Mouse (Mus musculus) lung, postnatal 0 days (tissue): Measurements from ENCODE around the gene Gpatch8. TPM values are rescaled to one million over a fixed set of nuclear protein-coding genes. Genes with fewer than 3 reads are reported as not detected.

Experiments
- ATAC-seq: fragments of 200-750 bp; cut with Nextera tagmentation; 2 replicates; pipeline ENCODE4 v1.8.0; 2017; ENCODE audit warnings: moderate library complexity
- DNase-seq: peaks from one replicate; pipeline ENCODE4 v3.0.0-alpha.2; 2016; ENCODE audit warnings: low spot score
- H3K27ac ChIP-seq: fragments of 300-500 bp; sonication (generic); 2 replicates; pipeline ENCODE4 v1.5.1; 2014; ENCODE audit warnings: antibody characterized with exemption, mild to moderate bottlenecking, low read length, mixed read lengths
- H3K27me3 ChIP-seq: fragments of 300-500 bp; sonication (generic); replicated peaks from 2 replicates; pipeline ENCODE4 v1.6.1; 2014; ENCODE audit warnings: low read length, mixed read lengths; ENCODE audit not compliant: insufficient read depth
- H3K36me3 ChIP-seq: fragments of 300-500 bp; sonication (generic); 2 replicates; pipeline ENCODE4 v1.6.1; 2014; ENCODE audit warnings: low read length, mixed read lengths; ENCODE audit not compliant: insufficient read depth
- H3K4me1 ChIP-seq: fragments of 300-500 bp; sonication (generic); 2 replicates; pipeline ENCODE4 v1.6.1; 2014; ENCODE audit warnings: antibody characterized with exemption, low read depth, low read length, mixed read lengths; ENCODE audit not compliant: insufficient read depth
- H3K4me2 ChIP-seq: fragments of 300-500 bp; sonication (generic); replicated peaks from 2 replicates; pipeline ENCODE4 v1.6.1; 2014; ENCODE audit warnings: low read depth, mild to moderate bottlenecking, low read length, moderate library complexity, mixed read lengths
- H3K4me3 ChIP-seq: fragments of 300-500 bp; sonication (generic); 2 replicates; pipeline ENCODE4 v1.5.1; 2014; ENCODE audit warnings: low read depth, low read length
- H3K9ac ChIP-seq: fragments of 300-500 bp; sonication (generic); replicated peaks from 2 replicates; pipeline ENCODE4 v1.6.1; 2014; ENCODE audit warnings: low read depth, mild to moderate bottlenecking
- H3K9me3 ChIP-seq: fragments of 300-500 bp; sonication (generic); 2 replicates; pipeline ENCODE4 v1.6.1; 2016; ENCODE audit warnings: low read length, mixed read lengths
- CTCF ChIP-seq: IDR thresholded peaks from 2 replicates; pipeline ENCODE4 v1.5.1; 2016; ENCODE audit warnings: antibody characterized with exemption, mild to moderate bottlenecking
- EP300 ChIP-seq: IDR thresholded peaks from 2 replicates; pipeline ENCODE4 v1.6.1; 2016; ENCODE audit warnings: antibody characterized with exemption, mild to moderate bottlenecking, control low read depth
- WGBS: fragments of 180-500 bp; shearing (Covaris S2); extraction: QIAGEN DNeasy Blood & Tissue Kit; methylation state at CpG from one replicate; pipeline ENCODE4 v1.1.7; 2014; 5-methylcytosine and 5-hydroxymethylcytosine counted together
- polyA plus RNA-seq: library from polyadenylated mRNA; unstranded; fragments of >200 nt; fragmentation: Nextera tagmentation; extraction: Ambion mirVana; gene quantifications from 2 replicates; pipeline ENCODE4 v1.2.1, GENCODE M21; 2015

Gpatch8 gene
- polyA plus RNA-seq, 1 experiment from 2014 or later = 25.3 TPM

DNA sequence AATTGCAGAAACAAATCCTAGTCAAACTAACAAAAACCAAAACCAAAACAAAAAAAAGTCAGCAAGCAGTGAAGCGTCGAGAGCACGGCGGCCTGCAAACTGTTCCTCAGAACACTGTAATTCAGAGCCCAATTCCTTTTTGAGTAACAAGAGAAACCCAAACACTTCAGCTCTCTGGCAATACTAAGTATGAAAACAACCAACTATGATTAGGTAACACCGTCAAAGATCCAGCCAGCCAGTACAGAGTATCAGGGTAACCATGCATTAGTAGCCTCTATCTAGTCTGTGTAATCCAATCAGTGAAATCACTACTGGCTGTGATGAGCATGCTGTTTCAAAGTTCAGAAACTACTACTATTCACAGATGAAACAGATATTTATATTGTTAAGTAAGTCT, 60.5 kb downstream of the Gpatch8 start:
- DNase-seq = peak; percentile 74
- 0 out of 2 replicates have a peak overlapping the region, but pooled peaks have one; percentile 3 for H3K4me2 ChIP-seq
- 48% methylated on average over 5 of the region's 5 CpGs for WGBS

DNA sequence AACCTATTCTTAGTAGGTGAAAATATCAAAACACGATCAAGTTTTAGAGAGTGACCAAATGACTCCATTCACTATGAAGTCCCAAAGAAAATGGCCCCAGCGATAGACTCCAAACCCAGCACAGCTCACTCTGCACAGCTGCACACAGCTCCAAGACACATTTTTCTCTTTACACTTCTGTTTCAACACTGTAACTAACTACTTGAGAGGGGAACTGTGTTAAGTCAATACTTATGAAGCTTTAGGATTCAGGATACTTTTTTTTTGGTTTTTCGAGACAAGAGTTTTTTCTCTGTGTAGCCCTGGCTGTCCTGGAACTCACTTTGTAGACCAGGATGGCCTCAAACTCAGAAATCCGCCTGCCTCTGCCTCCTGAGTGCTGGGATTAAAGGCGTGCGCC, 61.1 kb downstream of the Gpatch8 start:
- WGBS = 88% methylated on average over 6 of the region's 6 CpGs
- no peak overlapping the region for H3K9ac ChIP-seq
- ATAC-seq = peak; percentile 52
- H3K27me3 ChIP-seq = no peaks in the 10 kb centered on the region
- no peaks in the 10 kb centered on the region for H3K9me3 ChIP-seq
- TF ChIP-seq CTCF (no peak), EP300 (no peak)
- H3K4me2 ChIP-seq = no peak overlapping the region
- H3K36me3 ChIP-seq = peaks cover 8% of the 10 kb centered on the region; the same call in 1 of the 2 replicates
- peak overlapping the region; percentile 20 for H3K27ac ChIP-seq
- no peaks in the 10 kb centered on the region for H3K4me1 ChIP-seq
- H3K4me3 ChIP-seq = no peak overlapping the region
- peak; percentile 51 for DNase-seq

More for the DNA sequence above, 60.5 kb downstream of the Gpatch8 start:
- Histone ChIP-seq H3K4me1 (no peaks in the 10 kb centered on the region), H3K9me3 (no peaks in the 10 kb centered on the region), H3K27me3 (no peaks in the 10 kb centered on the region), H3K4me3 (no peak overlapping the region), H3K27ac (peak overlapping the region; percentile 20), H3K36me3 (peaks cover 8% of the 10 kb centered on the region; the same call in 1 of the 2 replicates), H3K9ac (no peak overlapping the region)
- TF ChIP-seq EP300 = no peak
- peak; percentile 73 for ATAC-seq

DNA sequence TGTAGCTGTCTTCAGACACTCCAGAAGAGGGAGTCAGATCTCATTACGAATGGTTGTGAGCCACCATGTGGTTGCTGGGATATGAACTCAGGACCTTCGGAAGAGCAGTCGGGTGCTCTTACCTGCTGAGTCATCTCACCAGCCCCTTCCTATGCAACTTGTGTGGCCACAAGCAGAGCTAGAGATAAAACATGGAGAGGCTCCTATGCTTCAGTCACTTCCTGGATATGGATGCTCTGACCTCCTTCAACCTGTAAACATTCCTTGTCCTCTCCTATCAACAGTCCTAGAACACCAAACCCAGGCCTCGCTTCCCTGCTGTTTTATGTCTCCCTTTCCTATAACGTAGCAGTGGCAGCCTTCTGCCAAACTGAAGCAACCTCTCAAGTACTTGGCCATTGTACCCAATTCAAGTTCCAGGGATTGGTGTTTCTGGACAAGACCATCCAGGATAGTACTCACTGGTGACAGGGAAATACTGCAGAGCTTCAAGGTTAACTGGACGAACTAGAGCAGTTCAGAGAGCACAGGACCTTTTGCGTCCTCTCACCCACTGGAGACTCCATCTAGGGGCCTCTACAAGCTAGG, 62.0 kb downstream of the Gpatch8 start:
- H3K9ac ChIP-seq = no peak overlapping the region
- peaks cover 8% of the 10 kb centered on the region; the same call in 1 of the 2 replicates for H3K36me3 ChIP-seq
- ATAC-seq (no peak), DNase-seq (no peak)
- WGBS = 83% methylated on average over 7 of the region's 7 CpGs
- no peak overlapping the region for H3K4me3 ChIP-seq
- H3K9me3 ChIP-seq = no peaks in the 10 kb centered on the region
- H3K4me1 ChIP-seq = no peaks in the 10 kb centered on the region
- no peak for TF ChIP-seq EP300
- no peak for TF ChIP-seq CTCF
- no peak overlapping the region for H3K27ac ChIP-seq
- no peak overlapping the region for H3K4me2 ChIP-seq
- no peaks in the 10 kb centered on the region for H3K27me3 ChIP-seq

DNA sequence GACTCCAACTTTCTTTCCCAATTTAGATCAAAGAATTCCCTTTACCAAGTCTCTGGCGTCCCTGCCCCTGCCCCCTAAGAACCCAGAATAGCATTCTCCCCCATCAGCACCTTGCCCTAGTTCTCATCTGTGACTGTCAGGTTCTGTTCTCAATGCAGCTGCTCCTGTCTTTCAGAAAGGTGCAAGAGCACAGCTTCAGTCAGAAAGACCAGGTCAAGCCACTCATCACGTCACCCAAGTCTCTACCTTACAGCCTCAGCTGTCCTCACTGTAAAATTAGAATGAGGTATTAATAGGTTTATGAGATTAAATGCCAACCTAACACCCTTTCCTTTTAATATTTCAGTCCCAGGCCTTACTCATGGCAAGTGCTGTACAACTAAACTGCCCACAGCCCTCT, 63.0 kb downstream of the Gpatch8 start:
- Histone ChIP-seq H3K4me2 (no peak overlapping the region), H3K27ac (no peak overlapping the region), H3K27me3 (no peaks in the 10 kb centered on the region), H3K4me3 (no peak overlapping the region), H3K36me3 (0 out of 2 replicates have a peak, but pooled peaks cover 2% of the 10 kb centered on the region), H3K9ac (no peak overlapping the region), H3K9me3 (no peaks in the 10 kb centered on the region), H3K4me1 (no peaks in the 10 kb centered on the region)
- 93% methylated on average over 2 of the region's 2 CpGs for WGBS
- no peak for TF ChIP-seq CTCF
- TF ChIP-seq EP300 = no peak
- DNase-seq = no peak
- no peak for ATAC-seq

DNA sequence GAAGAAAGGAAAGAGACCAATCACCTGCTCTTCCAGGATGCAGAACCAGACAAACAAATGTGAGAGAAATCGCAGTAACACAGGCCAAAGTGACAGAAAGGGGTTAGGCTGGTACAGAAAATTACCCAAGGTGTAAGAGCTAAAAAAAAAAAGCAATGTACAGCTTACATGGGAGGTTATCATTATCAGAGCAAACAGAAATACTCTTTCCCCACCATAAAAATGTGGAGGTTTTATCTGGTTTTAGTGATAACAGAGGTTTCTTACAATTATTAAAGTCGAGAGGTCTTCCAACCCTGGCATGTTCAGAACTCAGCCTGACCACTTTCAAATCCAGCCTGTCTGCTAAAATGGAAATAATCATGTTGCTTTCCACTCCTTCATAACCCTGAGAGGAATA, 68.3 kb downstream of the Gpatch8 start:
- no peaks in the 10 kb centered on the region for H3K4me1 ChIP-seq
- DNase-seq = no peak
- no peak overlapping the region for H3K9ac ChIP-seq
- H3K4me3 ChIP-seq = no peak overlapping the region
- no peak overlapping the region for H3K4me2 ChIP-seq
- no peaks in the 10 kb centered on the region for H3K9me3 ChIP-seq
- TF ChIP-seq CTCF (no peak), EP300 (no peak)
- H3K36me3 ChIP-seq = peaks cover 12% of the 10 kb centered on the region; the same call in 1 of the 2 replicates
- H3K27ac ChIP-seq = no peak overlapping the region
- WGBS = 81% methylated on average over 2 of the region's 2 CpGs
- no peaks in the 10 kb centered on the region for H3K27me3 ChIP-seq
- ATAC-seq = no peak

DNA sequence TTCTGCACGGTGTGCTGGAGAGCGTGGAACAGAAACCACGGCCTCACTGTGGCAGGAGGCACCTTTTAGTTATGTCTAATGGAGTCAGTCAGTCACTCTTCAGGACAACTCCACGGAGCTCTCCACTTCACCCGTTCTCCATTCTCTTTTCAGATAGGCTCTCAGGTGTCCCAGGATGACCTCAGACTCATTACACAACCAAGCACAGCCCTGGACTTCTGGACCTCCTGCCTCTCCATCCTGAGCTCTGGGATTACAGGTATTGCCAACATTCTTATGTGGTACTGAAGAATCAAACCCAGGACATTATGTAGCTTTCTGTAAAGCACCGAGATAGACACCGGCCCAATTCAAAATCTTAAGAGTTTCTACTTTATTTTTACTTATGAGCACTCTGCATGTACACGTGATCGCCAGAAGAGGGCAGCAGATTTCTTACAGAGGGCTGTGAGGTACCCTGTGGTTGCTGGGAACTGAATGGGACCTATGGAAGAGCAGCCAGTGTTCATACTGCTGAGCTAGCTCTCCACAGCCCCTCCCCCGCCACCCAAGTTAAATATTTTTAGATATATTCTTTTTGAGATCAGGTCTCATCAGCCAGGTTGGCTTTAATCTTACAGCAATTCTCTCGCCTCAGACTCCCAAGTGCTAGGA, 69.3 kb downstream of the Gpatch8 start:
- Histone ChIP-seq H3K4me2 (no peak overlapping the region), H3K9ac (no peak overlapping the region), H3K27me3 (no peaks in the 10 kb centered on the region), H3K9me3 (no peaks in the 10 kb centered on the region), H3K4me3 (no peak overlapping the region), H3K36me3 (peaks cover 14% of the 10 kb centered on the region; the same call in 1 of the 2 replicates), H3K4me1 (no peaks in the 10 kb centered on the region), H3K27ac (no peak overlapping the region)
- DNase-seq = peak; percentile 91
- peak; percentile 84 for ATAC-seq
- TF ChIP-seq CTCF (peak; percentile 85), EP300 (no peak)
- WGBS = 62% methylated on average over 11 of the region's 11 CpGs
